Mouse (Mus musculus): ENCODE results near the gene Ptpn20. TPM values are rescaled to one million over a fixed set of nuclear protein-coding genes. Genes with fewer than 3 reads are reported as not detected.

Gene Ptpn20
- polyA plus RNA-seq (2015; fragmentation: Nextera tagmentation; extraction: Ambion mirVana) = 0.15 TPM in 1 of 2 replicates, not detected in the other

DNA sequence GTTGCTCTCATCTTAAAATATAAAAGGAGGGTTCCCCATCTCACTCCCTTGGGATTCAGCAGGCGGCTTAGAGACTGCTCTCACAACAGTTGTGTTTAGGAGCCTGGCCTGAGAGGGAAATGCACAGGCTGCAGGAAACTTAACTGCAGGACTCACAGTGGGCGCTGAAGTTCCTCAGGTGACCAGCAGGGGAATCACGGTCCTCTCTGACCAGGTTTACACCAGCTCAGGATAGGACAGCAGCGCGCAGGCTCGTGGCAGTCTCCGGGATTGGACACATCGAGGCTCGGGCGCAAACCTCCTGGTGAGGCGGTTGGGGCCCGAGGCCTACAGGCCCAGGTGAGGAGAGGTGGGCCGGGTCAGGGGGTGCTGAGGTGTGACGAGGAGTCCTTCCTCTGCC lies at the start of gene Ptpn20:
Gene Ptpn20, plus strand, starts transcription at position 257 of the 400 bp plus-strand sequence.
- Histone ChIP-seq H3K9me3 (replicated peaks) (no peaks in the 10 kb centered on the region), H3K9ac (no peak within 1 kb of the TSS), H3K4me1 (no peaks in the 10 kb centered on the region), H3K4me3 (no peak within 1 kb of the TSS), H3K27ac (no peak within 1 kb of the TSS), H3K36me3 (ENCODE audit: poor library complexity, severe bottlenecking) (no peaks in the 10 kb centered on the region), H3K4me2 (no peak within 1 kb of the TSS), H3K27me3 (no peaks in the 10 kb centered on the region)
- ATAC-seq = no peak
- 71% methylated on average over 14 of the region's 14 CpGs for WGBS

DNA sequence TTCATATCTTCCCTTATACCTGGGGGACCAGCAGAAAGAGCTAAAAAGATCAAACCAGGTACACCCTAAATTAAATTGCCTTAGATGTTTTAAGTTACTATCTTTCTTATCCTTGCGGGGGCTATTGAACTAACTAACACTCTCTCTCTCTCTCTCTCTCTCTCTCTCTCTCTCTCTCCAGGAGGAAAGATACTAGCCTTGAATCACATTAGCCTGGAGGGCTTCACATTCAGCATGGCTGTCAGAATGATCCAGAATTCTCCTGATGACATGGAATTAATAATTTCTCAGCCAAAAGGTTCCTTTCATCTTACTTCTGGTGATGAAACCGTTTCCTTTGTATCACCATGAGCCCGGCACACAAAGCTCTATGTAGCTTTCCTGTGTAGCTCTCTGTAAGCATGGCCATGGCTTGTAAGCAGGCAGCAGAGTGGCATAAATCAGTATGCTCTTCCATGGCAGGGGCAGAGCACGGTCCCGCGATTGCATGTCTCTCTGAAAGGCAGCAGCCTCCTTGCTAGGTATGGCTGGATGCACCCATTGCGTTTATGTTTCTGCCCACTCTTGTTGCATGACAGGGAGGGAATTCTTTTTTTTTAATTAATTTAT lies 49.3 kb upstream of the Ptpn20 start:
- 91% methylated on average over 7 of the region's 7 CpGs for WGBS
- H3K9me3 ChIP-seq (replicated peaks) = no peaks in the 10 kb centered on the region
- H3K9ac ChIP-seq = no peak overlapping the region
- no peak overlapping the region for H3K27ac ChIP-seq
- H3K36me3 ChIP-seq (ENCODE audit: poor library complexity, severe bottlenecking) = no peaks in the 10 kb centered on the region
- no peak overlapping the region for H3K4me2 ChIP-seq
- no peak overlapping the region for H3K4me3 ChIP-seq
- H3K4me1 ChIP-seq = no peaks in the 10 kb centered on the region
- no peak for ATAC-seq
- H3K27me3 ChIP-seq = no peaks in the 10 kb centered on the region

DNA sequence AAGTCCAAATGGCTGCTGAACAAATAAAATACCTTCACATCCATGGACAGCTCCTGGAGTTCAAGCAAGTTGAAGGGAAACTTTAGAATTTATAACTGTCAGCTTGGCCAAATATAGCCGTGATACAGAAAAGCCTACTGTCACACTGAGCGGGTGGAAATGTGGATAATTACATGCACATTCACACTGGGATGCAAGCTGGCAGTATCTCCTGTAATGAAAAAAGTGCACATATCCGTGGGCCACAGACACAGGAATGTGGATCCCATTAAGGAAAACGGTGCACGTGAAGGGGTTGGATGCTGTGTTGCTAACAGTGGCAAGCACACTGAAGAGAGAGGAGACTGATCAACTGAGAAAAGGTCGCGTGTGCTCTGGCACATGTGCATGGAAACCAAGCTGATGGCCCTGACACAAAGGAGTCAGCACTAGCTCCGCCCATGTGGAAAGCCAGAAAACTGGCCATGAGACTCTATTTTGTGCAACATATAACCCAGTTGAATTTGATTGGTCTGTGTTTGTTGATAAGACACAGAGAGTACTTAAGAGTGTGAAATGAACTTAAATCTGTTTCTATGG lies 43.4 kb upstream of the Ptpn20 start:
- WGBS = 84% methylated on average over 8 of the region's 8 CpGs
- Histone ChIP-seq H3K9ac (no peak overlapping the region), H3K27me3 (no peaks in the 10 kb centered on the region), H3K27ac (0 out of 2 replicates have a peak overlapping the region, but pooled peaks have one; percentile 1), H3K9me3 (replicated peaks) (no peaks in the 10 kb centered on the region), H3K4me3 (no peak overlapping the region), H3K36me3 (ENCODE audit: poor library complexity, severe bottlenecking) (no peaks in the 10 kb centered on the region), H3K4me1 (peaks cover 16% of the 10 kb centered on the region; the same call in 1 of the 2 replicates), H3K4me2 (no peak overlapping the region)
- ATAC-seq = no peak; the same call in 1 of the 2 replicates

DNA sequence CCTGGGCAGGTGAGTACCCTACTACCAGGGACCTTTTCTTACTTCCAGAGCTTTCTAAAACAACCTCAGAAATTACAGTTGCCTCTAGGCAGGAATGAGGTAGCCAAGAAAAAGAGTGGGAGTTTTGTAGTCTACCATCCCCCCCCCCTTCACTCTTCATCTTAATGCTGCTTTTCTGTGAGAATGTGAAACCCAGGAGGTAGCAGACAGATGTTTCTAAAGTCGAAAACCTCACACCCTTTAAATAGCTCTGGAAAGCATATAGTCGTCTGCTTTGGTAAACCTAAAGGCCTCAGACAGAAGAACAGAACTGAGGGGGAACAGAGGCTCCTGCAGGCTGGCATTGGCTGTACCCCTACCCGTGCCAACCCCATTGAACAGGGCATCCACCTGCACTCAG lies 40.4 kb upstream of the Ptpn20 start:
- no peak overlapping the region for H3K9ac ChIP-seq
- no peak for ATAC-seq
- no peak overlapping the region for H3K4me2 ChIP-seq
- H3K4me1 ChIP-seq = peaks cover 16% of the 10 kb centered on the region; the same call in 1 of the 2 replicates
- no peak overlapping the region for H3K27ac ChIP-seq
- H3K27me3 ChIP-seq = no peaks in the 10 kb centered on the region
- H3K36me3 ChIP-seq (ENCODE audit: poor library complexity, severe bottlenecking) = no peaks in the 10 kb centered on the region
- no peak overlapping the region for H3K4me3 ChIP-seq
- 74% methylated on average over 3 of the region's 3 CpGs for WGBS
- no peaks in the 10 kb centered on the region for H3K9me3 ChIP-seq (replicated peaks)

DNA sequence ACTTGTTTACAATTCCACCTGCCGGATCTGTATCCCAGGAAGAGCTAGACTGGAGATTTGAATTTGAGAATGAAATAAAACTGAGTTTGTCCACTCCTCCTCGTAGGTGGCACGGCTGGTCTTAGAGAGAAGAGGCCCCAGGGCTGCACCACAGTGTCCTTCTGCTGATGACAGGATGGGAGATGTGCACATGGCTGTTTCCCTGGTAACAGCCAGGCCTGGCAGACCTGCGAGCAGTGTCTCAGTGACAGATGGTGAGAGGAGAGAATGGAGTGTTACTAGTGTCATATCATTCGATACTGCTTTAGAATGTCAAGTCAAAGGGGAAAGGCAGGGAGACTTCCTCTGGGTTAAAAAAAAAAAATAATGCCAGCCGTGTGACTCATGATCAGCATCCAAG lies 39.2 kb upstream of the Ptpn20 start:
- Histone ChIP-seq H3K27me3 (no peaks in the 10 kb centered on the region), H3K4me2 (no peak overlapping the region), H3K36me3 (ENCODE audit: poor library complexity, severe bottlenecking) (no peaks in the 10 kb centered on the region), H3K4me3 (no peak overlapping the region), H3K27ac (no peak overlapping the region), H3K9me3 (replicated peaks) (no peaks in the 10 kb centered on the region), H3K9ac (no peak overlapping the region), H3K4me1 (peaks cover 16% of the 10 kb centered on the region; the same call in 1 of the 2 replicates)
- ATAC-seq = peak; percentile 83; the same call in 1 of the 2 replicates
- WGBS = 62% methylated on average over 6 of the region's 6 CpGs

DNA sequence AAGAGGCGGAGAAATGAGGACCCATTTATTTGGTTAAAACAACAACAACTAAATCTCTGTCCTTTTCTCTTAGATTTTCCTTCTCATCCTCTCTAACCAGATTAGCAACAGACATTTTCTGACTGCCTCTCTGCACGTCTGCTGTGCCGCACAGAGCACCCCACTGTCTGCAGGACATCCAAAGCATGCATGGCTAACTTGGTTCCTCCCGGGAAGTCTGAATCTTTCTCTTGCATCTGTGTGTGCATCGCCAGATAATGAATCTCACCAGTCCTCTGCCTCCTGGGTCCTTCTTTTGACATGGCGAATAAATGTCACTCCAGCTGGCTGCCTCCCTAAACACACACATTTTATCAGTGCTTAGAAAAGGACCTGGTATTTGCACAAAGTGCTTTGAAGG lies 18.3 kb upstream of the Ptpn20 start:
- no peak overlapping the region for H3K4me3 ChIP-seq
- H3K27ac ChIP-seq = no peak overlapping the region
- H3K36me3 ChIP-seq (ENCODE audit: poor library complexity, severe bottlenecking) = no peaks in the 10 kb centered on the region
- H3K4me1 ChIP-seq = peaks cover 12% of the 10 kb centered on the region
- H3K9ac ChIP-seq = no peak overlapping the region
- no peaks in the 10 kb centered on the region for H3K9me3 ChIP-seq (replicated peaks)
- 0 out of 2 replicates have a peak, but pooled peaks have one; percentile 45 for ATAC-seq
- no peak overlapping the region for H3K4me2 ChIP-seq
- WGBS = 26% methylated on average over 6 of the region's 6 CpGs
- H3K27me3 ChIP-seq = no peaks in the 10 kb centered on the region

DNA sequence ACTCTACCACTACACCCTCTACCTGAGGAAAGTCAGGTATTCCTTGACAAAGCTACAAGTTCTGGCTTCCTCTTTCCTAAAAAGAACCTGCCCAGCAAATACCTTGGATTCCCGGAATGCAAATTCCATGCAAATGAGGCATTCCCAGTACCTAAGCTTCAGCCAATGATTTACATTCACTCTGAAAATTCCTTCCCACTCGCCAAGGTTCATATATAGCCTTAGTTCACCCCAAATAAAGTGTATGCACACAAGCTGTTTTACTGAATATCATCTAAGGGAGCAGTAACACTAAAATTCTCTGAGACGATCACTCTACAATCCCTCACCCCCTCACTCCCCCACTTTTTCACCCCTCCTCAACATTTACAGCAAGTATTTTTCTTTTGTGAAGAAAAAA lies 15.4 kb upstream of the Ptpn20 start:
- WGBS = 71% methylated on average over 3 of the region's 3 CpGs

DNA sequence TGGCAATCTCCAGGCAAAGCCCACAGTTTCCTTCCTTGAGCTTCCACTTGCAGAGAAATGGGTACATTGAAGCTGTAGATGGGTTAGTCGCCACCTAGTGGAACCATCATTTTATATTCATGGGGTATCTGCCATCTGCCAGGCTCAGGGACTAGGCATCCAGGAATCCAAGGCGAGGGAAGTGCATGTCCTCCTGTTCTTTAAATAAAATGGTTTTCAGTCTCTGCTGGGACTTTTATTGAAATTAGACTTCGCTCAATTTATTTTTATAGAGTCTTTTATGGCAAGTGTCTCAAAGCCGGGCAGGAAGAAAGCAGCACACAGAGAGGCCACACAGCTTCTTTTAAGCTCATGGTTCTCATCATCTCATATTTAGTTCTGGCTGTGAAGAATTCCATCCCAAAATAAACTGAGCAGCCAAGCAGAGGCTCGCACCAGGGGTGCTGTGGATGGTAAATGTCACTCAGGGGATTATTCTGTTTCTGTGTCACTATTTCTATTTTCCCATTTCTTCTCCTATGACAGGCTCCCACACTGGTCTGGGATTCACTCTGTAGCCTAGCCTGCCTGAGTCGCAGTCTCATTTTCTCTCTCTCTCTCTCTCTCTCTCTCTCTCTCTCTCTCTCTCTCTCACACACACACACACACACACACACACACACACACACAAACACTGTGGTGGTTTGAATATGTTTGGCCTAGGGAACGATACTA lies 9.1 kb upstream of the Ptpn20 start:
- no peak overlapping the region for H3K9ac ChIP-seq
- 65% methylated on average over 7 of the region's 7 CpGs for WGBS

More for the DNA sequence above, 15.4 kb upstream of the Ptpn20 start:
- Histone ChIP-seq H3K36me3 (ENCODE audit: poor library complexity, severe bottlenecking) (no peaks in the 10 kb centered on the region), H3K9ac (no peak overlapping the region), H3K4me3 (no peak overlapping the region), H3K9me3 (replicated peaks) (no peaks in the 10 kb centered on the region), H3K4me2 (no peak overlapping the region), H3K27me3 (no peaks in the 10 kb centered on the region), H3K4me1 (peaks cover 12% of the 10 kb centered on the region), H3K27ac (no peak overlapping the region)
- no peak for ATAC-seq

DNA sequence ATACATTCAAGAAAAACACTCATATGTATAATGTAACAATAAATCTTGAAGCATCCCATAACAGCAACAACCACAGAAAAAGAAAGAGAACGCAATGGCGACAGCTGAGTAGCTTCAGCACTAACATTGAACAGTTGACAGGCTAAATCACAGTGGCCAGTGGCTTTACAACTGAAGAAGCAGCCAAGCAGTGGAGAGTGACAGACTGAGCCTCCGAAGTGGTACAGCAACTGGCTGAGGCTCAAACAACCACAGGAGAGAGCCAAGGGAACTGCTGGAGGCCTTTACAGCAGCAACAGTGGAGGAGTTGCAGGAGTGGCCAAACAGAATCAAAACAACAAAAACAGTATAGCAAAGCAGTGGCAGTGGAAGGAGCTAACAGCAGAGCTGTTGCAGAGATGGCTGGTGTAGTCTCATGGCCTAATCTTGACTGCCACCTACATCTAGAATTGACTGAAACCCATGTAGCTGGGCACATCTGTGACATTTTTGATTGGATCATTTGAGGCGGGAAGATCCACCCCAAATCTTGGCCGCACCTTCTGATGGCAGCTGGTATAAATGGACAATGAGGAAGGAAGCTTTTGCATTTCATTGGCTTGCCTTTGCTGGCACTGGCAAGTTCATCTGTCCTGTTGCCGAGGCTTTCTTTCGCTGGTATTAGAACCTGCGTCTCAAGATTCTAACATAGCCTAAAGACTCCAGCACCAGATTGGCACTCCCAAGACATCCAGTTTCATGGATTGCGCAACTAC lies 9.5 kb downstream of the Ptpn20 start:
- 95% methylated on average over 9 of the region's 9 CpGs for WGBS

More for the DNA sequence above, 9.1 kb upstream of the Ptpn20 start:
- no peak overlapping the region for H3K4me3 ChIP-seq
- ATAC-seq = no peak
- no peak overlapping the region for H3K27ac ChIP-seq
- no peak overlapping the region for H3K4me2 ChIP-seq
- H3K9me3 ChIP-seq (replicated peaks) = no peaks in the 10 kb centered on the region; the same call in 1 of the 2 replicates
- no peaks in the 10 kb centered on the region for H3K36me3 ChIP-seq (ENCODE audit: poor library complexity, severe bottlenecking)
- no peaks in the 10 kb centered on the region for H3K4me1 ChIP-seq
- H3K27me3 ChIP-seq = no peaks in the 10 kb centered on the region

DNA sequence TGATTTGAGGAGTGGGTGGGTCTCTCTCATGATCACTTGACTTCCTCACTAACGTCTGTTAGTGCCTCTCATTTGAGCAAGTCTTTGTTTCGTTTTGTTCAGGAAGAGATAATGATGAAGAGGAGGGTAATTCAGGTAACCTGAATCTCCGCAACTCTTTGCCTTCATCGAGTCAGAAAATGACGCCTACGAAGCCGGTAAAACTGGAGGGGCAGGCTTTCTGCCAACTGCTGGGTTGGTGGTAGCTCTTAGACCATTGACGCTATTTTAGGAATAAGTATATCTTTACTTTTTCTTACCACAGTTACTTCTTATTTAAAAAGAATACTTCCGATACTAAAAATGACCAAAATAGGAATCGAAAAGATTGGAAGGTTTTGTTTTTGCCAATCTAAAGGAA lies 18.4 kb downstream of the Ptpn20 start:
- no peak overlapping the region for H3K4me2 ChIP-seq
- H3K27me3 ChIP-seq = no peaks in the 10 kb centered on the region
- no peak overlapping the region for H3K9ac ChIP-seq
- ATAC-seq = no peak
- no peak overlapping the region for H3K4me3 ChIP-seq
- H3K27ac ChIP-seq = no peak overlapping the region
- peaks cover 4% of the 10 kb centered on the region; the same call in 1 of the 2 replicates for H3K9me3 ChIP-seq (replicated peaks)
- 89% methylated on average over 10 of the region's 10 CpGs for WGBS
- H3K4me1 ChIP-seq = no peaks in the 10 kb centered on the region
- no peaks in the 10 kb centered on the region for H3K36me3 ChIP-seq (ENCODE audit: poor library complexity, severe bottlenecking)

More for the DNA sequence above, 9.5 kb downstream of the Ptpn20 start:
- no peak for ATAC-seq
- H3K4me1 ChIP-seq = no peaks in the 10 kb centered on the region
- H3K36me3 ChIP-seq (ENCODE audit: poor library complexity, severe bottlenecking) = no peaks in the 10 kb centered on the region
- H3K4me2 ChIP-seq = no peak overlapping the region
- H3K27ac ChIP-seq = no peak overlapping the region
- H3K27me3 ChIP-seq = no peaks in the 10 kb centered on the region
- H3K9me3 ChIP-seq (replicated peaks) = no peaks in the 10 kb centered on the region
- no peak overlapping the region for H3K9ac ChIP-seq
- no peak overlapping the region for H3K4me3 ChIP-seq

DNA sequence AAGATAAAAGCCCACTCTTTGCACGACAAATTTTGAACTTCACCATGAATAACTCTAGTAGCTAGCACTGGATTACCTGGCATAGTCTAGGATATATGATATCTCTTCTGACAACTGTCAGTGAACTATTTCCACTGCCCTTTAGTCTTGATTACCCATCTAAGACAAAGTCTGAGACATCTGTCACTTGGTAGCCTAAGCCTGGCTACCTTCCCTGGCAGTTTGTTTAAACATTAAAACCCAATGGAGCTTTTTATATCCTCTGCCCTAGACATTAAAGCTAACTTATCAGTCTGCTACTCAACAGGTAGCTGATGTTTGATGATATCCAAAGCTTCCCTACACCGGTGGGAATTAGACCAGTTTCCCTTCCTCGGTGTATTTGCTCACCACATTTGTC lies 36.0 kb downstream of the Ptpn20 start:
- Histone ChIP-seq H3K4me3 (no peak overlapping the region), H3K27ac (no peak overlapping the region), H3K9me3 (replicated peaks) (no peaks in the 10 kb centered on the region), H3K36me3 (ENCODE audit: poor library complexity, severe bottlenecking) (no peaks in the 10 kb centered on the region), H3K4me1 (no peaks in the 10 kb centered on the region), H3K9ac (no peak overlapping the region), H3K4me2 (no peak overlapping the region), H3K27me3 (no peaks in the 10 kb centered on the region)
- WGBS = 90% methylated on average over 3 of the region's 3 CpGs
- no peak for ATAC-seq
